Mouse (Mus musculus): ENCODE data around the gene Npcd. TPM values are rescaled to one million over a fixed set of nuclear protein-coding genes. Genes with fewer than 3 reads are reported as not detected.

The Npcd gene
- polyA plus RNA-seq, 1 experiment, result not detected

GRCm38 (mm10) chr15:79810997-79811396 is 23.0 kb downstream of the Npcd start:
- Histone ChIP-seq H3K36me3 (ENCODE audit: control insufficient read depth, insufficient read depth, low read length) (no peaks in the 10 kb centered on the region), H3K4me1 (ENCODE audit: control insufficient read depth, insufficient read depth, low read length) (no peaks in the 10 kb centered on the region), H3K4me3 (ENCODE audit: insufficient read depth, low read depth, low read length) (no peak overlapping the region), H3K27me3 (replicated peaks; ENCODE audit: control insufficient read depth, insufficient read depth, low read length) (no peaks in the 10 kb centered on the region), H3K27ac (ENCODE audit: insufficient read depth, low read depth, low read length) (no peak overlapping the region)
- DNase-seq, result no peak
- 71% methylated on average over 4 of the region's 4 CpGs for WGBS
- TF ChIP-seq CTCF (conservative IDR thresholded peaks at IDR 0.05; ENCODE audit: insufficient read depth, insufficient read length, low read depth, low read length) (no peak), POLR2A (IDR thresholded peaks at IDR 0.05; ENCODE audit: low read depth, low read length) (no peak)

GRCm38 (mm10) chr15:79810061-79810460 is 24.0 kb downstream of the Npcd start:
- WGBS, result 55% methylated on average over 3 of the region's 3 CpGs
- Histone ChIP-seq H3K36me3 (ENCODE audit: control insufficient read depth, insufficient read depth, low read length) (no peaks in the 10 kb centered on the region), H3K4me1 (ENCODE audit: control insufficient read depth, insufficient read depth, low read length) (no peaks in the 10 kb centered on the region), H3K27me3 (replicated peaks; ENCODE audit: control insufficient read depth, insufficient read depth, low read length) (no peaks in the 10 kb centered on the region), H3K4me3 (ENCODE audit: insufficient read depth, low read depth, low read length) (no peak overlapping the region), H3K27ac (ENCODE audit: insufficient read depth, low read depth, low read length) (no peak overlapping the region)
- DNase-seq, result no peak
- TF ChIP-seq CTCF (conservative IDR thresholded peaks at IDR 0.05; ENCODE audit: insufficient read depth, insufficient read length, low read depth, low read length), result no peak
- TF ChIP-seq POLR2A (IDR thresholded peaks at IDR 0.05; ENCODE audit: low read depth, low read length), result no peak

GRCm38 (mm10) chr15:79808658-79809057 is 25.4 kb downstream of the Npcd start:
- TF ChIP-seq POLR2A (IDR thresholded peaks at IDR 0.05; ENCODE audit: low read depth, low read length), result no peak
- TF ChIP-seq CTCF (conservative IDR thresholded peaks at IDR 0.05; ENCODE audit: insufficient read depth, insufficient read length, low read depth, low read length), result no peak
- 0 out of 2 replicates have a peak, but pooled peaks cover 2% of the 10 kb centered on the region for H3K27me3 ChIP-seq (replicated peaks; ENCODE audit: control insufficient read depth, insufficient read depth, low read length)
- no peak overlapping the region for H3K4me3 ChIP-seq (ENCODE audit: insufficient read depth, low read depth, low read length)
- H3K4me1 ChIP-seq (ENCODE audit: control insufficient read depth, insufficient read depth, low read length), result no peaks in the 10 kb centered on the region
- 69% methylated on average over 5 of the region's 5 CpGs for WGBS
- H3K36me3 ChIP-seq (ENCODE audit: control insufficient read depth, insufficient read depth, low read length), result no peaks in the 10 kb centered on the region
- no peak overlapping the region for H3K27ac ChIP-seq (ENCODE audit: insufficient read depth, low read depth, low read length)
- no peak for DNase-seq

GRCm38 (mm10) chr15:79808114-79808513 is 25.9 kb downstream of the Npcd start:
- no peaks in the 10 kb centered on the region for H3K36me3 ChIP-seq (ENCODE audit: control insufficient read depth, insufficient read depth, low read length)
- WGBS, result 29% methylated on average over 5 of the region's 5 CpGs

GRCm38 (mm10) chr15:79807050-79807449 is 27.0 kb downstream of the Npcd start:
- DNase-seq, result no peak
- 29% methylated on average over 1 of the region's 1 CpGs for WGBS
- no peaks in the 10 kb centered on the region for H3K36me3 ChIP-seq (ENCODE audit: control insufficient read depth, insufficient read depth, low read length)
- H3K4me3 ChIP-seq (ENCODE audit: insufficient read depth, low read depth, low read length), result no peak overlapping the region
- H3K27ac ChIP-seq (ENCODE audit: insufficient read depth, low read depth, low read length), result no peak overlapping the region
- TF ChIP-seq CTCF (conservative IDR thresholded peaks at IDR 0.05; ENCODE audit: insufficient read depth, insufficient read length, low read depth, low read length) (no peak), POLR2A (IDR thresholded peaks at IDR 0.05; ENCODE audit: low read depth, low read length) (no peak)
- H3K4me1 ChIP-seq (ENCODE audit: control insufficient read depth, insufficient read depth, low read length), result no peaks in the 10 kb centered on the region
- H3K27me3 ChIP-seq (replicated peaks; ENCODE audit: control insufficient read depth, insufficient read depth, low read length), result 0 out of 2 replicates have a peak, but pooled peaks cover 4% of the 10 kb centered on the region

More at GRCm38 (mm10) chr15:79808114-79808513, 25.9 kb downstream of the Npcd start:
- no peaks in the 10 kb centered on the region for H3K4me1 ChIP-seq (ENCODE audit: control insufficient read depth, insufficient read depth, low read length)
- 0 out of 2 replicates have a peak, but pooled peaks cover 2% of the 10 kb centered on the region for H3K27me3 ChIP-seq (replicated peaks; ENCODE audit: control insufficient read depth, insufficient read depth, low read length)
- no peak overlapping the region for H3K27ac ChIP-seq (ENCODE audit: insufficient read depth, low read depth, low read length)
- DNase-seq, result peak; percentile 53
- H3K4me3 ChIP-seq (ENCODE audit: insufficient read depth, low read depth, low read length), result no peak overlapping the region
- TF ChIP-seq CTCF (conservative IDR thresholded peaks at IDR 0.05; ENCODE audit: insufficient read depth, insufficient read length, low read depth, low read length) (peak; percentile 86), POLR2A (IDR thresholded peaks at IDR 0.05; ENCODE audit: low read depth, low read length) (no peak)

GRCm38 (mm10) chr15:79805246-79805645 is 28.8 kb downstream of the Npcd start:
- 32% methylated on average over 8 of the region's 8 CpGs for WGBS
- DNase-seq, result no peak
- Histone ChIP-seq H3K36me3 (ENCODE audit: control insufficient read depth, insufficient read depth, low read length) (no peaks in the 10 kb centered on the region), H3K27me3 (replicated peaks; ENCODE audit: control insufficient read depth, insufficient read depth, low read length) (0 out of 2 replicates have a peak, but pooled peaks cover 4% of the 10 kb centered on the region), H3K27ac (ENCODE audit: insufficient read depth, low read depth, low read length) (no peak overlapping the region), H3K4me3 (ENCODE audit: insufficient read depth, low read depth, low read length) (no peak overlapping the region), H3K4me1 (ENCODE audit: control insufficient read depth, insufficient read depth, low read length) (no peaks in the 10 kb centered on the region)
- TF ChIP-seq POLR2A (IDR thresholded peaks at IDR 0.05; ENCODE audit: low read depth, low read length), result no peak
- no peak for TF ChIP-seq CTCF (conservative IDR thresholded peaks at IDR 0.05; ENCODE audit: insufficient read depth, insufficient read length, low read depth, low read length)

GRCm38 (mm10) chr15:79804352-79805071 is 29.5 kb downstream of the Npcd start, which contains the start of gene Nptxr:
Gene Nptxr, minus strand, starts transcription at chr15:79804766.
- no peak within 1 kb of the TSS for H3K27ac ChIP-seq (ENCODE audit: insufficient read depth, low read depth, low read length)
- no peaks in the 10 kb centered on the region for H3K36me3 ChIP-seq (ENCODE audit: control insufficient read depth, insufficient read depth, low read length)
- H3K4me1 ChIP-seq (ENCODE audit: control insufficient read depth, insufficient read depth, low read length), result no peaks in the 10 kb centered on the region
- peak; percentile 29 for DNase-seq
- H3K4me3 ChIP-seq (ENCODE audit: insufficient read depth, low read depth, low read length), result peak within 1 kb of the TSS; percentile 65
- 0 out of 2 replicates have a peak, but pooled peaks cover 4% of the 10 kb centered on the region for H3K27me3 ChIP-seq (replicated peaks; ENCODE audit: control insufficient read depth, insufficient read depth, low read length)
- under 1% methylated on average over 84 of the region's 91 CpGs for WGBS
- TF ChIP-seq CTCF (conservative IDR thresholded peaks at IDR 0.05; ENCODE audit: insufficient read depth, insufficient read length, low read depth, low read length), result no peak
- peak; percentile 24 for TF ChIP-seq POLR2A (IDR thresholded peaks at IDR 0.05; ENCODE audit: low read depth, low read length)
